Mouse (Mus musculus) limb, embryonic 15.5 days (tissue): ENCODE measurements around the gene Tagap1. TPM values are rescaled to one million over a fixed set of nuclear protein-coding genes. Genes with fewer than 3 reads are reported as not detected.
"Not testable (repeated sequence)": the region's sequence is repeated elsewhere in the genome, so short reads cannot be mapped to it uniquely, and the experiment has no call there.

ENCODE experiments used
- ATAC-seq: fragments of 200-750 bp; cut with Nextera tagmentation; 2 replicates; pipeline ENCODE4 v1.8.0; 2017; ENCODE audit warnings: low read depth, moderate TSS enrichment; ENCODE audit not compliant: insufficient number of reproducible peaks, low FRiP score, low TSS enrichment
- H3K27ac ChIP-seq: fragments of 300-500 bp; sonication (generic); 2 replicates; pipeline ENCODE4 v1.5.1; 2015; ENCODE audit warnings: moderate library complexity, mild to moderate bottlenecking, inconsistent platforms
- H3K27me3 ChIP-seq: fragments of 300-500 bp; sonication (generic); 2 replicates; pipeline ENCODE4 v1.6.1; 2015; ENCODE audit warnings: inconsistent platforms
- H3K36me3 ChIP-seq: fragments of 300-500 bp; sonication (generic); 2 replicates; pipeline ENCODE4 v1.6.1; 2015; ENCODE audit warnings: inconsistent platforms
- H3K4me1 ChIP-seq: fragments of 300-500 bp; sonication (generic); 2 replicates; pipeline ENCODE4 v1.6.1; 2015; ENCODE audit warnings: inconsistent platforms
- H3K4me2 ChIP-seq: fragments of 300-500 bp; sonication (generic); 2 replicates; pipeline ENCODE4 v1.6.1; 2015; ENCODE audit warnings: mild to moderate bottlenecking, inconsistent platforms
- H3K4me3 ChIP-seq: fragments of 300-500 bp; sonication (generic); 2 replicates; pipeline ENCODE4 v1.5.1; 2015; ENCODE audit warnings: mild to moderate bottlenecking, inconsistent platforms
- H3K9ac ChIP-seq: fragments of 300-500 bp; sonication (generic); 2 replicates; pipeline ENCODE4 v1.6.1; 2015; ENCODE audit warnings: inconsistent platforms
- H3K9me3 ChIP-seq: fragments of 300-500 bp; sonication (generic); 2 replicates; pipeline ENCODE4 v1.6.1; 2016; ENCODE audit warnings: inconsistent platforms
- WGBS: fragments of 180-500 bp; shearing (Covaris S2); methylation state at CpG from one replicate; pipeline ENCODE4 v1.1.7; 2015; 5-methylcytosine and 5-hydroxymethylcytosine counted together
- polyA plus RNA-seq: library from polyadenylated mRNA; unstranded; fragments of >200 nt; fragmentation: Nextera tagmentation; extraction: Ambion mirVana; gene quantifications from 2 replicates; pipeline ENCODE4 v1.2.1, GENCODE M21; 2015

Tagap1 gene
- polyA plus RNA-seq, 1 experiment from 2014 or later, result 44.6 TPM

GRCm38 (mm10) chr17:6959543-6960259, 1.3 kb downstream of the Tagap1 start:
- not testable (repeated sequence) for H3K36me3 ChIP-seq, H3K4me1 ChIP-seq, H3K9ac ChIP-seq, H3K27ac ChIP-seq, H3K9me3 ChIP-seq, H3K27me3 ChIP-seq, ATAC-seq
- peak overlapping the region; percentile 36 for H3K4me2 ChIP-seq
- WGBS, result 61% methylated on average over 5 of the region's 6 CpGs
- H3K4me3 ChIP-seq, result peak overlapping the region; percentile 49

- H3K27me3 ChIP-seq, H3K27ac ChIP-seq, H3K9ac ChIP-seq, H3K36me3 ChIP-seq, ATAC-seq, H3K4me1 ChIP-seq, H3K4me2 ChIP-seq, H3K4me3 ChIP-seq, H3K9me3 ChIP-seq: not testable (repeated sequence)
- WGBS, result 79% methylated on average over 6 of the region's 8 CpGs
These were observed 2.1 kb downstream of the Tagap1 start for GRCm38 (mm10) chr17:6958881-6959280.

- Histone ChIP-seq H3K4me3 (peak overlapping the region; percentile 57), H3K4me2 (peak overlapping the region; percentile 53), H3K27ac (peak overlapping the region; percentile 93), H3K9ac (peak overlapping the region; percentile 39; the same call in 1 of the 2 replicates)
- not testable (repeated sequence) for H3K36me3 ChIP-seq, ATAC-seq, H3K4me1 ChIP-seq, H3K27me3 ChIP-seq, H3K9me3 ChIP-seq
- WGBS, result 3% methylated on average over 9 of the region's 9 CpGs
These were observed 12.2 kb downstream of the Tagap1 start for GRCm38 (mm10) chr17:6948769-6949228.

GRCm38 (mm10) chr17:6947984-6948768, 12.8 kb downstream of the Tagap1 start, which contains the start of gene Rsph3b:
TSS of gene Rsph3b (minus strand) at chr17:6948682.
- not testable (repeated sequence) for H3K36me3 ChIP-seq, H3K27me3 ChIP-seq, H3K4me1 ChIP-seq, H3K9me3 ChIP-seq
- ATAC-seq, result peak; percentile 96
- Histone ChIP-seq H3K27ac (peak within 1 kb of the TSS; percentile 93), H3K4me2 (peak within 1 kb of the TSS; percentile 53), H3K9ac (peak within 1 kb of the TSS; percentile 39), H3K4me3 (peak within 1 kb of the TSS; percentile 57)
- WGBS, result 1% methylated on average over 72 of the region's 73 CpGs

- not testable (repeated sequence) for H3K36me3 ChIP-seq, H3K4me1 ChIP-seq, H3K9me3 ChIP-seq, ATAC-seq, H3K27me3 ChIP-seq, H3K27ac ChIP-seq, H3K9ac ChIP-seq
- H3K4me2 ChIP-seq, result peak overlapping the region; percentile 53
- H3K4me3 ChIP-seq, result peak overlapping the region; percentile 57
- no CpG with 5 or more reads among the region's 8 CpGs for WGBS
These were observed 13.3 kb downstream of the Tagap1 start for GRCm38 (mm10) chr17:6947637-6947983.

- H3K4me2 ChIP-seq, H3K4me3 ChIP-seq, H3K27me3 ChIP-seq, H3K9ac ChIP-seq, H3K27ac ChIP-seq, H3K4me1 ChIP-seq, H3K36me3 ChIP-seq, ATAC-seq, H3K9me3 ChIP-seq: not testable (repeated sequence)
- no CpG with 5 or more reads among the region's 4 CpGs for WGBS
These were observed 18.4 kb downstream of the Tagap1 start for GRCm38 (mm10) chr17:6942560-6942959.

GRCm38 (mm10) chr17:6931625-6932024, 29.3 kb downstream of the Tagap1 start:
- H3K4me2 ChIP-seq, H3K4me3 ChIP-seq, H3K36me3 ChIP-seq, H3K9me3 ChIP-seq, ATAC-seq, H3K9ac ChIP-seq, H3K27me3 ChIP-seq, H3K4me1 ChIP-seq, H3K27ac ChIP-seq: not testable (repeated sequence)
- 91% methylated on average over 7 of the region's 7 CpGs for WGBS

- not testable (repeated sequence) for H3K36me3 ChIP-seq, H3K4me3 ChIP-seq, H3K27ac ChIP-seq, H3K9ac ChIP-seq, ATAC-seq, H3K27me3 ChIP-seq, H3K9me3 ChIP-seq, H3K4me1 ChIP-seq, H3K4me2 ChIP-seq
- 90% methylated on average over 7 of the region's 7 CpGs for WGBS
These were observed 40.5 kb downstream of the Tagap1 start for GRCm38 (mm10) chr17:6920351-6920894.

GRCm38 (mm10) chr17:6919388-6919787, 41.6 kb downstream of the Tagap1 start:
- not testable (repeated sequence) for H3K4me2 ChIP-seq, H3K9ac ChIP-seq, H3K27me3 ChIP-seq, H3K27ac ChIP-seq, H3K36me3 ChIP-seq, ATAC-seq, H3K4me3 ChIP-seq, H3K9me3 ChIP-seq, H3K4me1 ChIP-seq
- WGBS, result 76% methylated on average over 3 of the region's 3 CpGs

GRCm38 (mm10) chr17:6915282-6915681, 45.7 kb downstream of the Tagap1 start:
- H3K36me3 ChIP-seq, H3K4me2 ChIP-seq, H3K9ac ChIP-seq, H3K27ac ChIP-seq, H3K27me3 ChIP-seq, H3K4me1 ChIP-seq, H3K9me3 ChIP-seq, ATAC-seq, H3K4me3 ChIP-seq: not testable (repeated sequence)
- 77% methylated on average over 4 of the region's 4 CpGs for WGBS

GRCm38 (mm10) chr17:6914066-6914465, 46.9 kb downstream of the Tagap1 start:
- not testable (repeated sequence) for H3K9ac ChIP-seq, H3K9me3 ChIP-seq, H3K36me3 ChIP-seq, H3K4me2 ChIP-seq, H3K4me1 ChIP-seq, H3K27ac ChIP-seq, H3K4me3 ChIP-seq, H3K27me3 ChIP-seq, ATAC-seq
- 44% methylated on average over 2 of the region's 6 CpGs for WGBS
